Mouse (Mus musculus): ENCODE measurements at regions not wholly inside any gene's neighbourhood (a gene's known extent, or its start where the extent isn't known, plus 50 kb on each side); places are given as distances from the start of the nearest gene placed in this dataset.
A peak's percentile ranks its signal among the peaks of the same experiment; 100 is the strongest.

- DNase-seq = peak in 1 of 2 experiments; percentile 52
Measured at GRCm38 (mm10) chr14:81770421-81770820, 1786.5 kb downstream of the Olfm4 start.

GRCm38 (mm10) chr14:81771826-81772225, 1787.9 kb downstream of the Olfm4 start:
- peak; percentile 60 to 79 for DNase-seq

- DNase-seq = no peak
Measured at GRCm38 (mm10) chr14:81788859-81789258, 1805.0 kb downstream of the Olfm4 start.

- no peak for DNase-seq
Measured at GRCm38 (mm10) chr14:81823786-81824185, 1839.9 kb downstream of the Olfm4 start.

- DNase-seq = no peak
Measured at GRCm38 (mm10) chr14:81858617-81859016, 1874.7 kb downstream of the Olfm4 start.

GRCm38 (mm10) chr14:81870388-81870787, 1886.5 kb downstream of the Olfm4 start:
- DNase-seq = peak; percentile 52 to 73
